Mouse (Mus musculus) natural killer cell, adult 2 months (primary cell): Measurements from ENCODE around the gene Rbm33.
A peak's percentile ranks its signal among the peaks of the same experiment; 100 is the strongest.

Source experiments
- DNase-seq, 2 experiments: peaks; one replicate each; pipeline ENCODE4 v3.0.0; 2022; ENCODE audit warnings: low spot score in 2 of 2

The Rbm33 gene

DNA sequence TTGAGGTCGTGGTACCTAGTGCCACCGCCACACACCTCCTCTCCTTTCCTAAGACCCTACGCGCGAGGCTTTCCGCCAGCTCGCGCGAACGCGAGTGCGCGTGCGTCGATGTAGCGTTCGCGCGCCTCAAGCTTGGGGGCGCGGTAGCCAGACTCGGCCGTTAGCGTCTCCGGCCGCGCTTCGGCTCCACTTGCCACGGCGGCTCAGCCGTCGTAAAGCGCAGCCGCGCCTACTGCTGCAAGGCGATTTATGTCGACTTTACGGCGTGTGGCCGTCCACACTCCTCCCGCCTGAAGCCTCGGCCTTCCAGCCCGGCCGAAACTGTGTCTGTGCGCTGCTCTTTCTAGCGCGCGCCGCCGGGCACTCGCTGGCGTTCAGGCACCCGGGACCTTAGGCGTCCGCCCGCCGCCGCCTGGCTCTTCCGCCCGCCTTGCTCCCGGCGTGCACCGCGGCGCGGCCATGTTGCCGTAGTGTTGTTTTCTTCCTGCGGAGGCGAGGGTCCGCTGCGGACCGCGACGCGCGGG is at the start of gene Rbm33:
Rbm33 (plus strand) TSS at position 400 of the 524 bp plus-strand sequence.
- DNase-seq: peak; percentile 70 to 80

DNA sequence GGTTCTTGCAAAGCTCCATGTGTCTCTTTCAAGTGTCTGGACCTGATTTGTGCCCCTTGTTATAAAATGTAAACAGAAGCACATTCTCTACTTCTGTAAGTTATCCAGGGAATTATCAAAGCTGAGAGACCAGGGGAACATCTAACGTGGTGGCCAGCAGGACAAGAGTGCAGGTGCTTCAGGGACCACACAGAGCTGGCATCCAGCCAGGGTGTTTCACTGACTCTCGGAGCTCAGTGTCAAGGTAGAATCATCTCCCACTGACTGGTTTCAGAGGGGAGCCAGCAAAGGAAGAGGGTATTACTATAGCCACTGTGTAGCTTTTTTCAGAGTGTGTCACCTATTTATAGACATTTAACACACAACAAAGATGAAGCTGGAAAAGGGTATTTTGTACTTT is 49.3 kb upstream of the Rbm33 start:
- no peak for DNase-seq

DNA sequence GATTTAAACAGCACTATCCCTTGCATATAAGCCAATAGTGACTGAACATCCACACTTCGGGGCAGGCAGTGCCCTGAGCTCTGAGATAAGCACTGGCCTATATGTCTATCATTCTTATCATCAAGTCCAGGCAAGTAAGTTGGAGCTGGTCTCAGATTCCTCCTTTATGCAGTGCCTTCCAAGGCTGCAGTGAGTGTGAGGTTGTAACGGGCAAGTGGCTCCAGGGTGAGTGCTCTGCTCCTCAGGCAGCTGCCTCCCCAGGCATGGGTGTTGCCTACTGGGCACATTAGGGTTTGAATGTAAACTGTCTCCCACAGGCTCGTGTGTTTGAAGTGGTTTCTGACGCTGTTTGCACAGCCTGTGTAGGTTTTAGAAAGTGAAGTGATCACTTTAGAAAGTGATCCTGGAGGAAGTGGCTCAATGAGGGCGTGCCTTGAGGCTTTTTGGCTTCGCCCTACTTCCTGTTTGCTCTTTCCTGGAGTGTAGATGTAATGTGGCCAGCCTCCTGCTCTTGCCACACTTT is 47.4 kb upstream of the Rbm33 start:
- DNase-seq: peak; percentile 18 to 28

DNA sequence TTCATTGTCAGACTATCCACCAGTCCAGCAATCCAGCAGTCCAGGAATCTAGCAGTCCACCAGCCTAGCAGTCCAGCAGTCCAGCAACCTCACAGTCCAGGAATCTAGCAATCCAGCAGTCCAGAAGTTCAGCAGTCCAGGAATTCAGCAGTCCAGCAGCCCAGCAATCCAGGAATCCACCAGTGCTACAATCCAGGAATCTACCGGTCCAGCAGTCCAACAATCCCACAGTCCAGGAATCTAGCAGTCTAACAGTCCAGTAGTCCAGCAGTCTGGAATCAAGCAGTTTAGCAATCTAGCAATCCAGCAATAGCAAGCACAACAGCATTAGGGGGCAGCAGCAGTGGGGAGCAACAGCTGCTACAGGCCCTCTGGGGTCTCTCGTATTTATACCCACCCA is 44.1 kb upstream of the Rbm33 start:
- DNase-seq: no peak

DNA sequence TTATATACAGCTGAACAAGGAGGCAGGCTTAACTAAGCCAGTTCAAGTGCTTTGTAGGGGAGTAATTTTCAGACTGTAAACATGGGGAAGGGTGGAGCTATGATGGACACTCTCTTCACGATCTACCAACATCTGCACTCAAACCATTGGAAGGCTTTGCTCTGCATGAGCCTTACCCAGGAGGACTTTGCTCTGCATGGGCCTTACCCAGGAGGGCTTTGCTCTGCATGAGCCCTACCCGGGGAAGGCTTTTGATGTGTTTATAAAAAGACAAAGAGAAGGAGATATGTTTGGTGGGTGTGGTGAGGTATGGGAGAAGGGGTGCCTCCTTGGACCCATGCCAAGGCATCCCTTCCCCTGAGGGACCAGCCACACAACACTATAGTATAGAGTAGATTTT is 39.6 kb upstream of the Rbm33 start:
- no peak for DNase-seq

GRCm38 (mm10) chr5:28289111-28289510 is 27.8 kb upstream of the Rbm33 start:
- DNase-seq: no peak

DNA sequence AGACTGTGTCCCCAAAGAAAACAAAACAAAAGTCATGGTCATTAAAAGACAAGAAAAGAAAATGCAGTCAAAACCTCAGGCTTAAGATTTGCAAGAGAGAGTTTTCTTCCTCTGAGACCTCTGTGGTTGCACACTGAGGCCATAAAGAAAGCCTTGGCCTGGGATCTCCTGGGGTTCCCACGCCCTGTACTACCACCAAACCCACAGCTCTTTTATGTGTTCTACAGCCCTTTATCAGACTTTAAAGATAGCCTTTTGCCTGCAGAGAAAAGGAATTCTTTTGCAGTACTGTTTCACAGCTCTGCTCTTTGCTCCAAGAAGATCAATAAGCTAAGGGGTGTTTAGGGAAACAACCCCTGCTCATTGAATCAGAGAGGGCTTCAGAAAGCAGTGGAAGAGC is 26.3 kb upstream of the Rbm33 start:
- DNase-seq: no peak

DNA sequence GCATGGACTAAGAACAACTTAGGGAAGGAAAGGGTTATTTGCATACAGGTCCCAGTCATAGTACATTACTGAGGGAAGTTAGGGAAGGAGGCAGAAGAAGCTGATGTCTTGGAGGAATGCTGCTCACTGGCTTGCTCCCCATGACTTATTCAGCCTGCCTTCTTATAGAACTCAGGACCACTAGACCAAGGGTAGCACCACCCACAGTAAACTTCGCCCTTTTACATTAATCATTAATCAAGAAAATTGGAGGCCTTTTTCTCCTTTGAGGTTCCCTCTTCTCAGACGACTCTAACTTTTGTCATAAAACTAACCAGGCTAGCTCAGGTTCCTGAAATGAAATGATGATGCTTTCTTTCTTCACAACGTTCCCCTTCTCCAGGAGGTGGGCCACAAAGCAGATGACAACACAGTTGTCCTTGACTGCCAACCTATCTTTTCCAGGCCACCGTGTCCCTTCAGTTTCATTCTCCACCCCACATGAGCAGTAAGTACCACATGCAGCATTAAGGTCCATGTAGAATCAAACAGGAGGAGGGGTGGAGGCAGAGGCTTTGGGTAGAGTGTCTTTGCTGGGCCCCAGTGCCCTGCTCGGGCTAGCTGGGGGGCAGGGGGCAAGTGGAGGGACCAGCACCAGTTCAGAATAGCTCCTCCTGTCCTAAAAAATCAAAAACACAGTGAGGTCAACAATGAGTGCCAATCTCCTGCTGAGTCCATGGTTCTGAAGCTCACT is 25.6 kb upstream of the Rbm33 start:
- DNase-seq: no peak

DNA sequence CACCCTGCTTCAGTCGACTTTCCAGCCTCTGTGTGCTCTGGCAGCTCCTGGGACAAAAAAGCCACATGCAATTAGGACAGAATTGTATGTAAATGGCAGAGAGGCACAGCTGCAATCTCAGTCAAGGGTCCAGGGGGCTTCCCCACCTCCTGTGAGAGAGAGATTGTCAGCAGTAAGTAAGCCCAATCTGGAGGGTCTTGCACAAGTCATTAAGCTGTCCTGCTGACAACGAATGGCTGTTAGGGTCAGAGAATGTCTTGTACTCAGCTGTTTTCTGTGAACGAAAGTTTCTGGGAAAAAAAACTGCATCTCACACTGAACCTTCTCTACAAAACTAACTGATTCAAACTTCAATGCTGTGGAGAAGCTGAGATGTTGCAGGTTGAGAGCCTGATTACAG is 24.6 kb upstream of the Rbm33 start:
- DNase-seq: no peak

GRCm38 (mm10) chr5:28293990-28294389 is 22.9 kb upstream of the Rbm33 start:
- peak; percentile 69 to 82 for DNase-seq

- DNase-seq: no peak
Observed at GRCm38 (mm10) chr5:28298161-28298560, 18.8 kb upstream of the Rbm33 start.

GRCm38 (mm10) chr5:28298693-28299092 is 18.2 kb upstream of the Rbm33 start:
- no peak for DNase-seq

DNA sequence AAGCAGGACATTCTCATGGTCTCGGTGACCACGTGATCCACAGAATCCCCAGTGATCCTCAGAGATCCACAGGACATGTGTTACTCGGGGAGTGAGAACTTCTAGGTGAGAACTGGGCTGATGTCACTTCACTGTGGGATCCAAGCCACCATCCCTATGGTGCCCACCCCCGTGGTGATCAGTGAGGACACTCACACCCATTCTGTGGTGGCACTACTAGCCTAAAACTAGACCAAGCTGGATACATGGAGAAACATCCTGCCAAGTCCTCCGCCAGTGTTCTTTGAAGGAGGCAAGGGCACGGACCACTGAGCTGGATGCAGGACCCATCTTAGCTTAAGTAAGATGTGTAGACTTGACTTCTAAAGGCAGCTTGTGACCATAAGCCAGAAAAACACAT is 17.6 kb upstream of the Rbm33 start:
- DNase-seq: no peak

DNA sequence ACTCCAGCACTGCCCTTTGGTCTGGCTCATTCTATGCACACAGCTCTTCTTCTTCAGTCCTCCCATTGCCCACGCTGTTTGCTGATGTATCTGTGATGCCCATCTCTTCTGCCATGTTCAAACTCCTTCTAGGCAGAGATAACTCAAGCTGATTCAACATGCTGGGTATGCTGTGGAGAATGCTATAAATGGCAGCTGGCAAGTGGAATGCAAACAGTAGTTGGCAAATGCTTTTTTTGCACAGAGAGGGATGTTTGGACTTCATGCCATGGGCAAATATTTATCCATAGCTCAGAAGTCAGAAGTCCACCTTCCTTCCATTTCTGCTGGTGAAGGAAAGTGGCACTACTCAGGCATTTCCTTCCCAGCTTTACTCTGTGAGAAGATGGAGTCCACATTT is 14.2 kb upstream of the Rbm33 start:
- DNase-seq: no peak

GRCm38 (mm10) chr5:28304551-28304950 is 12.4 kb upstream of the Rbm33 start:
- DNase-seq: no peak

DNA sequence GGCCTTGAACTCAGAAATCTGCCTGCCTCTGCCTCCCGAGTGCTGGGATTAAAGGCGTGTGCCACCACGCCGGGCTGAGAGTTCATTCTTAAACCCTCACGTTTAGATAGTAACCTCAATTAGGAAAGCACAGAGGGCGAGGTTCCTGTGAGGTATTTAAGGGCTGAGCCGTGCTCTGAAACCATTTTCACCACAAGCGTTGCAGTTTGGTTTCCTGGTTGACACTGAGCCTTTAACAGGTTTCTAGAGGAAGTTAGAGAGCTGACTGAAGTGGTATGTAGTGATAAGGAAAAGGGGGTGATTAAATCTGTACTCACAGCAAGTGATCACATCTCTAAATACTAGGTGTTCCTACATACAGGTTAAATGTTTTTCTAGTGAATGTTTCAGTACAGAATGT is 1.4 kb upstream of the Rbm33 start:
- DNase-seq: peak; percentile 58 to 72

DNA sequence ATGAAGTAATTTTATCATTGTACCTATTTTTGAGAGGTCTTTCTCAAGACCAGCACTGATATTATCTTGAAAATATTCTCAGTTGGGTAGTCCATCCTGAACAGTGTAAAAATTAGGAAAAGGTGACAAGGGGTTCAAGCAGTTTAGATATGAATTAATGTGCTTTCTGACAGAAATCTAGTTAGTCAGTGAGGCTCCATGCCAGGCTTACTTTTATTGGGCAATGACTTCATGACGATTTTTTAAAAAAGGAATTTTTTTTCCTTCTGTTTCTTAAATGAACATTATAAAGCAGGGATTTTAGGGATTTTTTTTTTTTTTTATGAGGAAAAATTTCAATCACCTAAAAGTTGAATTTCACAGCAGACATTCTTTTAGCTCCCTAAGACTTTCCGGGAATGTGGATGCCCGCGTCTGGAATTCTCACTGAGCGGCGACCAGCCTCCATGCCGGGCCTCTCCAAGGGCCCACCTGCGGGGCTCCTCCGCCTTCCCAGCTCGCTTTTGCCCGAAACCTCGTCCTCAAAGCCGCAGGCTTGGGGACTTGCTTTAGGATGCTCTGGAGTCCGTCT is 685 bp upstream of the Rbm33 start:
- no peak for DNase-seq

DNA sequence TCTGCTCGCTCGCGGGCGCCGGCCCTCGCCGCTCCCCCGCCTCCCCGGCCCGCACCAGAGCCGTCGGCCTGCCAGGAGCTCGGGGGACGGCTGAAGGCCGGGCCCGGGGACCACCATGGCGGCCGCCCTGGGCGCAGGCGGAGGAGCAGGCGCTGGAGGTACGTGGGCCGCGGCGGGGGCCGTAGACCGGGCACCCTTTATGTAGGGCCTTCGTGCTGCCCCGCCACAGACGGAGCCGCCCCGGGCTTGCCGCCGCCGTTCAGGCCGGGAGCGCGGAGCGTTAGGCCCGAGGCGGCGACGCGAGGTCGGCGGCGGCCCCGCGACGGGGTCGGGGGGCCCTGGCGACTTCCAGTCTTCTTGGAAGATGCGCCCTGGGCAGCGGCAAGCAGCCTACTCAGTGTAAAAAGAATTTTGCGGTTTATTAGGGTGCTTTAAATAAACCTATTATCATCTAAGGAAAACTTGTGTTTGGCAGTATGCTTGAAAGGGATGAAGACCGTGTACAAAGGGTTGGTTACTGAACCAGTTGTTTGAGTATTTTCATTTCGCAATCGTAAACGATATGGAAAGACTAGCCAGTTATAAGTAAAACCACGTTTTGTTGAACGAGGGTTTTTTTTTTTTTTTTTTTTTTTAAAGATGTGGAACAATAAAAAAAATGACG is 464 bp downstream of the Rbm33 start:
- no peak for DNase-seq

GRCm38 (mm10) chr5:28317917-28318267 is 971 bp downstream of the Rbm33 start:
- DNase-seq: peak; percentile 42 to 46

- DNase-seq: no peak
Observed at GRCm38 (mm10) chr5:28318671-28319070, 1.8 kb downstream of the Rbm33 start.

DNA sequence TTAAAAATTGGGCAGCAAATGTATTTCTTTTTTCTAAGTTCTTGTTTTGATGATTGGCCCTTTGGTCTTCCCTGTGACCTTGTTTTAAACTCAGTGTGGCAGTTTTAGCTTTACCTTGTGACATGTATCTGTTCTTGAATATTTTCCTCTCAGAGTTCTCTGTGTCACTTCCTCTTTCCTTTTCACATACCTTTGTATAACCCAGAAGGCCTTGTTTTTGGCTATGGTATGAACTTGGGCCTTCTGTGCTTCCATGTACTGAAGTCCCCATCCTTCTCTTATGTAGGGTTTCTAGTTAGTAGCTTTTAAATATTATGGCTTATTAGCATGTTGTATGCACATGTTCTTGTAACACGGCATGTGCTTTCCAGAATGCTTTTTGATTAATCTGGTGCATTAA is 4.8 kb downstream of the Rbm33 start:
- peak in 1 of 2 experiments; percentile 7 for DNase-seq

GRCm38 (mm10) chr5:28322189-28322588 is 5.3 kb downstream of the Rbm33 start:
- DNase-seq: no peak

DNA sequence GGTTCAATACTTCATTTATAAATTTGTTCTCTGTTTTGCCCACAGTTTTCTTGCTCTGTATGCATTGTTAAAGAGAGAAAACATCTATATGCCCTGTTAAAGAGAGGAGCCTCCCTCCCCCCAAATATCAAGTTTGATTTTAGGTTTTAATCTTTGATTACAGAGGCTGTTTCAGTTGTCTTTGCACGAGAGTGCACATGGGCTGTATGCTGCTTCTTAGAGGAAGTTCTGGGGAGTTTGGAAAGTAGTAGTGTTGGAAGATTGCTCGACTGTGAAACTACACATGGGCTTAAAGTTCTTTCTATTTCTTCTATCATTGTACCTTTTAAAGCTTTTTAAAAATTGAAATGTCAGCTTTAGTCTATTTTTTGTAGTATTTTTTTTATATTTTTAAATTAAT is 6.9 kb downstream of the Rbm33 start:
- no peak for DNase-seq
